Mouse (Mus musculus) urinary bladder, postnatal 10 days (tissue): ENCODE measurements around the gene Chfr.
"Not testable (repeated sequence)": the region's sequence is repeated elsewhere in the genome, so short reads cannot be mapped to it uniquely, and the experiment has no call there.

Source experiments
- DNase-seq: peaks from one replicate; pipeline ENCODE4 v3.0.0; 2022; ENCODE audit warnings: low spot score

The Chfr gene

DNA sequence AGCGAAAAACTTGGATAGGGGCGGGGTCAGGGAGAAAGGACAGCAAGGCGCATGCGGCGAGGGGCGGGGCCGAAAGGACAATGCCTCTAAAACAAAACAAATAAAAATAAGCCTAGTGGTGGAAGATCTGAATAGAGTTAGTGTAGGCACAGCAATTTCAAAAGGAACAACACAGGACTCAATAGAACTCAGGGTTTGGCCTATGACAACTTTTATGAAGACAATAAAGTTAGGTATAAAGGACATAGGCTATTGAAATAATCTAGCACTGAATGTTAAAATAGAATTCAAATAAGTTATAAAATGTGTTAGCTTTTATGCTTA, 27.4 kb upstream of the Chfr start:
- DNase-seq: no peak

DNA sequence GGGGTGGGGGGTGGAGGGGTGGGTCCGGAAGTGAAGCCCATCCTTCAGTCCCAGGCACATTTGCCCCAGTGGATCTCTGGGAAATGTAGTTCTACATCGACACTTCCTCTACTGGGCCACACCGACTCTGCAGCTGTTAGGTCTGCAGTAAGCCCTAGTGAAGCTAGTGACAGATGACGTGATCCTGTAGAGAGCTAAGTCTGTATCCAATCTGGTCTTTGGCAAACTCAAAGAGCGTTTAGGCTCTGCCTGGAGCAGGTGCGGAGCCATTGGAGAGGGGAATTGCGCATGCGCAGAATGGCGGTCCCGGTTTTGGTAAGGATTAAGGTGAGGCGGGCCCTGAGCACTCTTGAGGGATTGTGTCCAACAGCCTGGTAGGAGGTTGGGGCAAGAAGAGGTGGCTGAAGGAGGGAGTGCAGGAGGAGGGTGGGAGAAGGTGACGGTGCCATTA, 25.6 kb upstream of the Chfr start, which contains the start of gene Zfp605:
TSS of gene Zfp605 (plus strand) at position 102 of the 451 bp plus-strand sequence.
- peak; percentile 73 for DNase-seq

DNA sequence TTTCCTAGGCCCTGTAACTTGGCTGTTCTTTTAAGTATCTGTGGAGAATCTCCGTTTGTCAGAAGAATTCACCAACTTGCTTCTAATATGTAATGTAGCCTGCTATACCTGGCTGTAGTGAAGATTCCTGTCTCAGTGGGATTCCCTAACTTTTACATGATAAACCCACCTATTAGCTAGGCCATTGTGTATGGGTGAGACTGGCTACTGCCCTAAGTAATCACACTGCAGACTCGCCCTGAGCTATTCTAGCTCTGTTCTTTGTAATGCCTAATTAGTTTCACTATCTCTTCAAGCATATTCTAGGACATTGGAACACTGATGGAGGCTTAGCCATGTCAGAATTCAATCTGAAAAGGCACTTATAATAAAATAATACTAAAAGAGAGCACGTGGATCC, 13.3 kb upstream of the Chfr start:
- DNase-seq: not testable (repeated sequence)

DNA sequence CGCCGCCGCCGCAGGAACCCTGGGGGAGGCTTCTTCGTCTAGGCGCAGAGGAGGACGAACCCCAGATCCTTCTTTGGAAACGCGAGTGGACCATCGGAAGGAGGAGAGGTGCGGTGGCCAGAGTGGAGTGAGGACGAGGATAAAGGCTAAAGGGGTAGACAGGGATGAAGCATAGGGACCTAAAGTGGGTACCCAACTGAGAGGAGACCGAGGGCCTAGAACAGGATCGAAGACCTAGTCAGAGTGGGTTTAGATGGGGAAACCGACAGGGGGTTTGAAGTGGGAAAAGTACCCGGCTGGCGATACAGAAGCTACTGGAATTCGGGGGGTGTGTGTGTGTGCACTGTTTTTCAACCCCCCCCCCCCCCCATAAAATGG, 434 bp downstream of the Chfr start:
- DNase-seq: no peak

DNA sequence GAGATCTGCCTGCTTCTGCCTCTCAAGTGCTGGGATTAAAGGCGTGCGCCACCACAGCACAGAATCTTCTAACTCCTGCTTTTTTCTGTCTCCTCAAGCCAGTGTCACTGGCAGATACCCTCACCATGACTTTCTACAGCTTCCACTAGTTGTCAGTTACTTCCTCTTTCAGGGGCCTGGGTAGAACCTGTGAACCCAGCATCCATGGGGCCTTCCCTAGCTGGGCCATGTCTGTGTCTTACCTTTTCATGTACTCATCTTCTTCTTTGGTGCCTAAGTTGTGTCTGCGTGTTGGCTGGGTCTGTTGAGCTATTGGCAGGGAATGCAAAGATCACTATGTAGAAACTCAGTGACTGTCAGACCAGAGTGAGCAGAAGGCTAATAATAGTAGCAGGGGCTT, 2.2 kb downstream of the Chfr start:
- no peak for DNase-seq

DNA sequence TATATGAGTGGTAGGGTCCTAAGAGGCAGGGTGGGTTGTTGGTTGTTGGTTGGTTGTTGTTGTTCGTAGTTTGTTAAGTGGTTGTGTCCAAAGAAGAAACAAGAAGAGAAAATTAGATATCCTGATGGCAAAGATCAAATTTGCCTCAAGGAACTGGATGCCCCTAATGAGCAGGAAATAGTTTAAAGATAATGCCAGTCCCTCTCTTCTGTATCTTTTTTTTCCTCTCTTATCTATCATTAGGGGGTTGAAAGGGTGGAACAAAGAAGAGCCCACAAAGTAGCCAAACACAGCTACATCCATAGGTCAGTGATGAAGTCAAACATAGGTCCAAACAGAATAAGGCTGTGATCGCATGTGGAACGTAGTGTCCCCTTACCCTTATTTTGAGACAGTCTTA, 3.7 kb downstream of the Chfr start:
- DNase-seq: no peak

DNA sequence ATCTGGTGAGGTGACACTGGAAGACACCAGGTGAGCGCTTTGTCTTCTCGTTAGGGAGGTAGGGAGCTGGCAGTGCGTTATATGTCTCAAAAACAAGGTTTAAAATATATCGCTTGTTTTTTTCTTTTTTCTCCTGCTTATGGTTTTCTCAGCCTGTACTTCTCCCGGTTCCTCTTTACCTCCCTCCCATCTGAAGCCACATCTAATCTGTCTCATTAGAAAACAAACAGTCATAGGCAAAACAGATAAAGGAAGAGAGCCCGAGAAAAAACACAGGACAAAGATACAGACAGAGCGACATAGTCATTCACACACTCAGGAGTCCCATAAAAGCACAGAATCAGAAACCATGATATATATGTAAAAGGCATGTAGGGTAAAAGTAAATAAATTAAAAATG, 4.8 kb downstream of the Chfr start:
- no peak for DNase-seq

DNA sequence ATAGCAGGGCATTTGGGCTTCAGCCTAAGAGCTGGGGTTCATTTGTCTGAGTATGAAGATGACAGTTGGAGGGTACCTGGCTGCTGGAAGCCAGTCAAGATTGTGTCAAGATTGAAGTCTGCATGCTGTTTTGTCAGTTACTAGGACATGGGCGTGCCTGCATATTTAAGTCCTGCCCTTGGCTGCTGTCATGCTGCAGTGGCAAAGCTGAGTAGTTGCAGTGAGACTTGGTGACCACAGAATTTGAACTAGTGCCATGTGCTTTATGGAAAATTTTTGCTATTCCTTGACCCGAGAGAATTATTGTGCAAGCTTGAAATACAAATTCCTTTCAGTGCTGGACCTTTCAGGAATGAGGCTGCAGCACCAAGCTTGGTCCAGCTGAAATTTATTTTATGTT, 6.7 kb downstream of the Chfr start:
- DNase-seq: no peak

DNA sequence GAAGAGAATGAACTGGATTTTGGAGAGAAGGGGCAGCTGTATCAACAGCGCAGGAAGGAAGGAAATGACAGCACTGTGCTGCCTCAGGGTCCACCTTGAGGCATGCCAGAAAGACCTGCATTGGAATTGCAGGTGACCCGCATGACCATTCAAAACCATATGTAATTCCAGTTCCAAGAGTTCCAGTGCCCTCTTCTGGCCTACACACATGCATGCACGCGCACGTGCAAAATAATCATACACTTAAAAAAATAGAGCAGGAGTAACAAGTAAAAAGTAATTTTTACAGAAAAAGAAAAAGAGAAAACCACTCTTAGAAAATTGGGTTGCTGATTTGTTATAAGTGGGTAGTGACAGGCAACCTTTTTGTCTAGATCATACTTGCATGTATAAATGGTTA, 7.4 kb downstream of the Chfr start:
- no peak for DNase-seq

DNA sequence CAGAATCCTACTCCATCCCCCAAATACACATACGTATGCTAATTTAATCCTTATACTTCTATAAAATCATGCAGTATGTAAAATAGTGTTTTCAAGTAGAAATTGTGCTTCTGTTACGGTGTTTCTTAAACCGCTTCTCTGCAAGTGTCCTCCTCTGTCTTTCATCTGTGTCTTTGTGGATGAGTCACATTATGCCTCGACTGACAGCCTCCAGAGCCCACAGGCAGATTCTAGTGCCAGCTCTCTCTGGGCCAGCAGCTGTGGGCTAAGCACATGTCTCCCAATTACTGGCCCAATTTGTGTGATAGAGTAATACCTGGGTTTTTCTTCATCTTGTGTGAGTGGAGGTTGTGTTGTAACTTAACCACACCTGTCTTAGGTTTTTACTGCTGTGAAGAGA, 33.7 kb downstream of the Chfr start:
- no peak for DNase-seq

DNA sequence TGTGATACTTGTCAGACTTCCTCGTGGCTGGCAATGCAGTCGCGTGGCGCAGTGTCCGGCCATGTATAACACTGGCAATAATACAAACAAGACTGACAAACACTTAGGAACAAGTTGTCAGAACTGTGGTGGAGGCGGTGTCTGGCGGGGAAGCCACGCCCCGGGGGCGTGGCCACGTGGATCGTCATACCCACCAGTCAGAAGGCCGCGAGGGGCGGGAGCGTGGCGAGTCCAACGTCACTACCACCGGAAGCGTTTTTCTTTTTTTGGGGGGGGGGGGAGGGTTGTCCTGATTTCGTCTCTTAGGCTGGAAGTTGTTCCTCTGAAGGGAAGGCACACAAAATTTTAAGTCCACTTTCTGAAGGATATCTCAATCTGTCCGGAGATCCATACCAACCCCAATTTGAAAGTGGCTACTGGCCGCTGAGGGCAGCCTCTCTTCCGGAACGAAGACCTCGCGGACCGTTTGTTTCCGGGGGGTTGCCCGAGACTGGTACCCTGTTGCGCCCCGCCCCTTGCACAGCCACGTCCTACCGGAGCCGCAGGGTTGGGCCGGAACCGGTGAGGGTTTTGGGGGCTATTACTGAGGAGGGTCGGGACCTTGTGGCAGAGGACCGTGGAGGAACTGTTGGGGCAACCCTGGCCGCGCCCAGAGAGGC, 40.8 kb downstream of the Chfr start, which contains the start of gene Golga3:
TSS of gene Golga3 (plus strand) at position 340 of the 659 bp plus-strand sequence.
- DNase-seq: peak; percentile 64

DNA sequence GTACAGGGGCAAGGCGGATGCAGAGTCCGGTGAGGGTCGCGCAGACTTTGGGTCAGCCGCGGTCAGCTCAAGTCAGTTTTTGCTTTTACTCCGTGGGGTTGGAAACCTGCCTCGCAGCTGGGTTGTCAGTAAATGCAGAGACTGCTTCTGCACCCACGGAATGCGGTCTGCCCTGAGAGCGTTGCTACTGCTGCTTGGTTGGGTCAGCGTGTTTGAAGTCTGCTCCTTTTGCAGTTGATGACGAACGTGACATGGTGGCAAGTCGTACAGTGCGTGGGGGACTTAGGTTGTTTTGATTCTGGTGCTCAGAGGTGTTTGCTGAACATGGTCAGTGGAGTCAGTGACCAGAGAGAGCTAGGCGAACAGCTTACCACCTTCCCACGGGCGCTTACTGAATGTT, 41.4 kb downstream of the Chfr start:
- no peak for DNase-seq

DNA sequence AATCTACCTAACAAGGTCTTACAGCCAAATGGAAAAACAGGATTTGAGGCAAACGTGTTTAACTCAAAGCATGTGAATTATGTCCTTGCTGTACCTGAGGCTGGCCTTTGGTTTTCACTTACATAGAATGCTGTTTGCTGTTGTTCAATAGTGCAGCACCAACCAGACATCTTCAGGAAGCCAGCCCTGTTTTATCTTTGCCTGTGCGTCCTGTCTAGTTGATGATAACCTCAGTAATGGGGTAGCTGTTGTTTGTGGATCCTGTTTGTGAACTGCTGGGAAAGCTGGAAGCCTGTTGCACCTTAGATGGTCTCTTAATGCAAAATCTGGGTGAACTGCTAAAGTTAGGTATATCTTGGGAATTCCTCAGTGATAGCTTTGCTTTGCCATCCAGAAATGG, 43.0 kb downstream of the Chfr start:
- no peak for DNase-seq

DNA sequence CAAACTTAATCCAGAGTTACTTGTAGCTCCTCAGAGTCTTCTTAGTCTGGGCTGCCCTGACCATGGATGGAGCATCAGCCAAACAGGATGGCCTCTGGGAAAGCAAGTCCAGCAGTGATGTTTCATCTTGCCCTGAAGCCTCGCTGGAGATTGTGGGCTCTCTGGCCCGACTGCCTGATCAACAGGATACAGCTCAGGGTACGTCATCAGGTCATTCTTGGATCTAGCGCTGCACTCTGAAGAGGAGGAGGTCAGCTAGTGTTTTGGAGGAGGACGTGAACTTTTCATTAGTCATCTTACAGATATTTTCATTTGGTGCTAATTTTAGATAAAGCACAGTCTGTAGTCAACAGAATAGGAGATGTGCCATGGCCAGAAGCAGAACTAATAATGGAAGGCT, 46.1 kb downstream of the Chfr start:
- DNase-seq: no peak

DNA sequence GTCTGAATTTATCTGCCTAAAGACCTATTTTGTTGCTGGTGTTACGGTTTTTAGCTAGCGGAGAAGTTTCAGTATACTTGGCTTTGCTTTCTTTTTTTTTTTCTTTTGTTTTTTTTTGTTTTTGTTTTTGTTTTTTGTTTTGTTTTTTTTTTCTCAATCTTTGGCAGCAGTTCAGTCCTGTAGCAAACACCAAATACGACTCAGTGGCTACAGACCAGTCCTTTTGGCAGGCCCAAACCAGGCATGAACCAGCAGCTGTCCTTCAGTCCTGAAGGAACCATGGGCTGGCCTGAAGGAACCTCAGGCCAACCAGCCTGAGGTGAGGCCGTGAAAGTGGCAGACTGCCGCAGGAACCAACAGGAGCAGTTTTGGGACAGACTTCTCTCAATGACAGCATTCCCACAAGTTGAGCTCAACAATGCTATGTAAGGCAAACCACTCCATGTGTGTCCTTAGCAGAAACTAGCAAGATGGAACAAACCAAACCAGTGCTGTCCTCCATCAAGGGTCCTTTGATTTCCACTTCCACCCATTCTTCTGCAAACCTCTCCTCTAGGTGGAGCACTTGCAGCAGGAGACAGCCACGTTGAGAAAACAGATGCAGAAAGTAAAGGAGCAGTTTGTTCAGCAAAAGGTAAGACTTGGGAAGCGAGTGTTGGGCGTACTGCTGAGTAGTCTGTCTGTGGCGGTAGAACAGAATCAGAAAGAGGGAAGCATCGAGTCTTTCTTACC, 67.7 kb downstream of the Chfr start:
- no peak for DNase-seq

DNA sequence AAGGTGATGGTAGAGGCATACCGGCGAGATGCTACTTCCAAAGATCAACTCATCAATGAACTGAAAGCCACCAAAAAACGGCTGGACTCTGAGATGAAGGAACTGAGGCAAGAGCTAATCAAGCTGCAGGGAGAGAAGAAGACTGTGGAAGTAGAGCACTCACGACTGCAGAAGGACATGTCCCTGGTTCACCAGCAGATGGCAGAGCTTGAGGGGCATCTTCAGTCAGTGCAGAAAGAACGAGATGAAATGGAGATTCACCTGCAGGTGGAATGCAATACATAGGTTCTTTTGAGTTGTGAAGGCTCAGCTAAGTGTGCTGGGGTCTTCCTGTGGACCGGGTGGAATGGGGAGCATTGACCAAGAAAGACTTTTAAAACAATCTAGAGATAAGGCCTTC, 69.1 kb downstream of the Chfr start:
- DNase-seq: no peak

DNA sequence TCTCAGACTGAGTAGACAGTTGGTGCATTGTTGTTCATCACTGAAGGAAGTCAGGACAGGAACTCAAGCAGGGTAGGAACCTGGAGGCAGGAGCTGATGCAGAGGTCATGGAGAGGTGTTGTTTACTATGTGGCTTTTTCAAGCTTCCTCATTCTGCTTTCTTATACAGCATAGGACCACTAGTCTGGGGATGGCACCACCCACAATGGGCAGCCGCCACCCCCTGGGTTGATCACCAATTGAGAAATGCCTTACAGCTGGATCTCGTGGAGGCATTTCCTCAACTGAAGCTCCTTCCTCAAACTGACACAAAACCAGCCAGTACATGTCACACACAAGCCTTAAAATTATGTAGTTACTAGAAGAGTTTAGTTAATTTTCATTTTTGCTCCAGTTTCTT, 75.7 kb downstream of the Chfr start:
- DNase-seq: no peak

DNA sequence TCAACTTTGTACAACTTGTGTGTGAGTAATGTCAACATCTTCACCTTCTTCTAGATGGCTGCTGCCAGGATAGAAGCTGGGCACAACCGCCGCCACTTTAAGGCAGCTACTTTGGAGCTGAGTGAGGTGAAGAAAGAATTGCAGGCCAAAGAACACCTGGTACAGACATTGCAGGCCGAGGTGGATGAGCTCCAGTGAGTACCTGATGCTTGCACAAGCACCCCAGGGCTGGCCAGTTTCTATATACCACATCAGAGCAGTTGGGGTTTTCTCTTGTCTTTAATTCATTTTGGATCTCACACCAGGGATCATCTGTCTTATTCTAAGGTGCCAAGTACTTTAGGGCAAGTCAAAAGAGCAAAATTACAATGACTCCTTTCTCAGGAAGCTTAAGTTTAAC, 81.1 kb downstream of the Chfr start:
- no peak for DNase-seq

DNA sequence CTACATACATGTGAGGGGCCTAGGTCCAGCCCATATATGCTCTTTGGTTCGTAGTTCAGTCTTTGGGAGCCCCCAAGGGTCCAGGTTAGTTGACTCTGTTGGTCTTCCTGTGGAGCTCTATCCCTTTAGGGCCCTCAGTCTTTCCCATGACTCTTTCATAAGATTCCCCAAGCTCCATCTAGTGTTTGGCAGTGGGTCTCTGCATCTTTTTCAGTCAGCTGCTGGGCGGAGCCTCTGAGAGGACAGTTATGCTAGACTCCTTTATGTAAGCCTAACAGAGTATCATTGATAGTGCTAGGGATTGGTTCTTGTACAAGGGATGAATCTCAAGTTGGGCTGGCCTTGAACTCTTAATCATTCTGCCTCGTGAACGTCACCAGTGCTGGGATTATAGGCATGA, 84.7 kb downstream of the Chfr start:
- DNase-seq: no peak
